Mouse (Mus musculus) hindbrain, embryonic 16.5 days (tissue): ENCODE measurements around the gene Vil1. TPM values are rescaled to one million over a fixed set of nuclear protein-coding genes. Genes with fewer than 3 reads are reported as not detected.
A peak's percentile ranks its signal among the peaks of the same experiment; 100 is the strongest.

Experiments used
- ATAC-seq: fragments of 200-750 bp; cut with Nextera tagmentation; 2 replicates; pipeline ENCODE4 v1.8.0; 2017; ENCODE audit warnings: moderate TSS enrichment, moderate library complexity
- H3K27ac ChIP-seq: fragments of 300-500 bp; sonication (generic); 2 replicates; pipeline ENCODE4 v1.5.1; 2014; ENCODE audit warnings: low read depth, mild to moderate bottlenecking, control low read depth, low read length, moderate library complexity
- H3K27me3 ChIP-seq: fragments of 300-500 bp; sonication (generic); replicated peaks from 2 replicates; pipeline ENCODE4 v1.6.1; 2014; ENCODE audit warnings: low read length; ENCODE audit not compliant: control insufficient read depth, insufficient read depth
- H3K36me3 ChIP-seq: fragments of 300-500 bp; sonication (generic); 2 replicates; pipeline ENCODE4 v1.6.1; 2014; ENCODE audit warnings: mild to moderate bottlenecking, low read length, moderate library complexity, mixed read lengths; ENCODE audit not compliant: control insufficient read depth, insufficient read depth
- H3K4me1 ChIP-seq: fragments of 300-500 bp; sonication (generic); 2 replicates; pipeline ENCODE4 v1.6.1; 2014; ENCODE audit warnings: low read depth, low read length; ENCODE audit not compliant: control insufficient read depth, insufficient read depth
- H3K4me2 ChIP-seq: fragments of 300-500 bp; sonication (generic); 2 replicates; pipeline ENCODE4 v1.6.1; 2014; ENCODE audit warnings: mild to moderate bottlenecking, low read length, control low read depth, moderate library complexity
- H3K4me3 ChIP-seq: fragments of 300-500 bp; sonication (generic); 2 replicates; pipeline ENCODE4 v1.5.1; 2014; ENCODE audit warnings: mild to moderate bottlenecking, low read length, control low read depth, moderate library complexity
- H3K9ac ChIP-seq: fragments of 300-500 bp; sonication (generic); 2 replicates; pipeline ENCODE4 v1.6.1; 2014; ENCODE audit warnings: low read depth, mild to moderate bottlenecking, control low read depth, low read length, moderate library complexity
- H3K9me3 ChIP-seq: fragments of 300-500 bp; sonication (generic); 2 replicates; pipeline ENCODE4 v1.6.1; 2014; ENCODE audit warnings: mild to moderate bottlenecking, low read length, moderate library complexity; ENCODE audit not compliant: control insufficient read depth
- WGBS: fragments of 180-500 bp; shearing (Covaris S2); extraction: QIAGEN DNeasy Blood & Tissue Kit; methylation state at CpG from one replicate; pipeline ENCODE4 v1.1.7; 2014; 5-methylcytosine and 5-hydroxymethylcytosine counted together
- polyA plus RNA-seq: library from polyadenylated mRNA; unstranded; fragments of >200 nt; fragmentation: Nextera tagmentation; extraction: Ambion mirVana; gene quantifications from 2 replicates; pipeline ENCODE4 v1.2.1, GENCODE M21; 2015

Gene Vil1
- polyA plus RNA-seq: 0.19 and 0.22 TPM in 2 replicates

DNA sequence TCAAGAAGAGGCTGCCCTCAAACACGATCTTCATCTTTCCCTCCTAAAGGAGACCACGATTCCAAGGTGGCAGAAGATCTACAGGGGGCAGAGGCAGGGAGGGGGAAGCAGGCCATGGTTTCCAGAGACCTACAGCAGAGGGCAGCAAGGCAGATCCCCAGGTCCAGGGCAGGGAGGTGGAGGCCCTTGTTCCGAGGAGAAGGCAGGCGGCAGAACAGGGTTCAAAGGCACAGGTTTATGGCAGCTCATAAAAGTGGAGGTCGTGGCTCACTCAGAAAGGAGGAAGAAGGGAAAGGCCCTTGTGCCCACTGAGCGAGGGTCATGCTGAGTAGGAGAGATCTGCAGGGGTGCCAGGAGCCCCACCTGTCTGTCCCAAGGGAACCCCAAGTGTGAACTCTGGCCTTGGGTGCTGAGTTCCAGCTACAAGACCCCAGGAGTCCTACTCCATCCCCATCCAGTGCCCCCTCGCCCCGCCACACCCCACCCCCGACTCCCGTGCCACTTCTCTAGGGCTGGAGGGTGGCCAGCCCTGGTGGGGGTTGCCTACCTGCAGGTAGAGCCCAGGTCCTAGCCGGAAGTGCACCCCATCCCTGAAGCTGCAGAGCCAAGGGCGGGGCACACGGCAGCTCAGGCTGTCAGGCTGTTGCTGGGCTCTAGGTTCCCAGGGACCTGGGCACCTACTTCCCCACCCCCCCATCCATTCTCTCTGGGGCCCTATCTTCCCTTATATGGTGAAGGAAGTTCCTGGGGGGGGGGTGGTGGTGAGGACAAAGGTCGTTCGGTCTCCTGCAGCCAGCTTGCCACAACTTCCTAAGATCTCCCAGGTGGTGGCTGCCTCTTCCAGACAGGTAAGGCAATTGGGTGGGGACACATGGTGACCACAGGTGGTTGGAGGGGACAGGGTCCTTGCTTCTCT, at the start of gene Vil1:
TSS of gene Vil1 (plus strand) at position 788 of the 916 bp plus-strand sequence.
- no peak within 1 kb of the TSS for H3K9ac ChIP-seq
- no peaks in the 10 kb centered on the region for H3K4me1 ChIP-seq
- ATAC-seq: no peak
- no peaks in the 10 kb centered on the region for H3K9me3 ChIP-seq
- H3K27ac ChIP-seq: no peak within 1 kb of the TSS
- H3K36me3 ChIP-seq: no peaks in the 10 kb centered on the region
- WGBS: 71% methylated on average over 15 of the region's 15 CpGs
- no peaks in the 10 kb centered on the region for H3K27me3 ChIP-seq
- no peak within 1 kb of the TSS for H3K4me3 ChIP-seq
- H3K4me2 ChIP-seq: no peak within 1 kb of the TSS

DNA sequence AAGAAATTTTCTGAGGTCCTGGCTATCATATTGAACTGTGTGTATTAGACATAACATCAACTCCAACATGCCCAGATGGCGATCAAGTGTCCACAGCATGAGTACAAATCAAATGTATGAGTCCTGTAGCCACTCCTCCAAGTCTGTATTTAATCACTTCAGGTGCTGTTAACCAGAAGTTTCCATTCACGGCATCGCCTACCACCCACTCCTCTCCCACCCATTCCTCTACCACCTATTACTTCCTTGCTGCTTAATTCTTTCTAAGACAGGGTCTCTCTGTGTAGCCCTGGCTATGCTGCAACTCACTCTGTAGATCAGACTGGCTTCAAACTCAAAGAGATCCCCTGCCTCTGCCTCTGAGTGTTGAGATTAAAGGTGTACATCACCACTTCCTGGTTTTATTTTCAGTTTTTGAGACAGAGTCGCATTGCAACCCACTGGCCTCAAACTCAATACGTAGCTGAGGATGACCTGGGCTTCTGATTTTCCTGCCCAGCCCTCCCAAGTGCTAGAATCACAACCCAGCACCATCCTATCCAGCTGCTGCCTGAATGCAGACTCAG, 49.1 kb upstream of the Vil1 start:
- no peak for ATAC-seq
- Histone ChIP-seq H3K27ac (no peak overlapping the region), H3K4me3 (no peak overlapping the region), H3K9me3 (no peaks in the 10 kb centered on the region), H3K4me2 (no peak overlapping the region), H3K4me1 (no peaks in the 10 kb centered on the region), H3K36me3 (no peaks in the 10 kb centered on the region), H3K9ac (no peak overlapping the region), H3K27me3 (no peaks in the 10 kb centered on the region)
- WGBS: 91% methylated on average over 5 of the region's 5 CpGs

DNA sequence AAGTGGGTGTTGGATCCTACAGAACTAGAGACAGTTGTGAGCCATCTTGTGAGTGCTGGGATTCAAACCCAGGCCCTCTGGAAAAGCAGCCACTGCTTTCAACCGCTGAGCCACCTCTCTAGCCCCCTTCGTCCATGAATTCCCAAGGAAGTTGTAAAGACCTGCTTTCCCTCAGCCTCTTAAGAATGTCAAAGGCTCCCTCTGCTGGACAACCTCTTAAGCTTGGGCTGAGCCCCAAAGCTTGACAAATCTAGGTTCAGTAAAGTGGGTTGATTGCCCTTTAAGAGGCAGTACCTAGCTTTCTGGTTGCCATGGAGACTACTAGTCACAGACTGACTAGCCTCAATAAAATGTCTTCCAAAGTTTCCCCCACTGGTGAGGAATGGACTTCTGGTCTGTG, 47.4 kb upstream of the Vil1 start, which contains the start of gene Catip:
TSS of gene Catip (plus strand) at position 297 of the 400 bp plus-strand sequence.
- no peaks in the 10 kb centered on the region for H3K4me1 ChIP-seq
- 0 out of 2 replicates have a peak within 1 kb of the TSS, but pooled peaks have one; percentile 4 for H3K4me2 ChIP-seq
- no peak within 1 kb of the TSS for H3K4me3 ChIP-seq
- no peak within 1 kb of the TSS for H3K27ac ChIP-seq
- peak; percentile 80 for ATAC-seq
- 0% methylated on average over 2 of the region's 2 CpGs for WGBS
- no peaks in the 10 kb centered on the region for H3K36me3 ChIP-seq
- H3K27me3 ChIP-seq: no peaks in the 10 kb centered on the region
- no peaks in the 10 kb centered on the region for H3K9me3 ChIP-seq
- H3K9ac ChIP-seq: no peak within 1 kb of the TSS

DNA sequence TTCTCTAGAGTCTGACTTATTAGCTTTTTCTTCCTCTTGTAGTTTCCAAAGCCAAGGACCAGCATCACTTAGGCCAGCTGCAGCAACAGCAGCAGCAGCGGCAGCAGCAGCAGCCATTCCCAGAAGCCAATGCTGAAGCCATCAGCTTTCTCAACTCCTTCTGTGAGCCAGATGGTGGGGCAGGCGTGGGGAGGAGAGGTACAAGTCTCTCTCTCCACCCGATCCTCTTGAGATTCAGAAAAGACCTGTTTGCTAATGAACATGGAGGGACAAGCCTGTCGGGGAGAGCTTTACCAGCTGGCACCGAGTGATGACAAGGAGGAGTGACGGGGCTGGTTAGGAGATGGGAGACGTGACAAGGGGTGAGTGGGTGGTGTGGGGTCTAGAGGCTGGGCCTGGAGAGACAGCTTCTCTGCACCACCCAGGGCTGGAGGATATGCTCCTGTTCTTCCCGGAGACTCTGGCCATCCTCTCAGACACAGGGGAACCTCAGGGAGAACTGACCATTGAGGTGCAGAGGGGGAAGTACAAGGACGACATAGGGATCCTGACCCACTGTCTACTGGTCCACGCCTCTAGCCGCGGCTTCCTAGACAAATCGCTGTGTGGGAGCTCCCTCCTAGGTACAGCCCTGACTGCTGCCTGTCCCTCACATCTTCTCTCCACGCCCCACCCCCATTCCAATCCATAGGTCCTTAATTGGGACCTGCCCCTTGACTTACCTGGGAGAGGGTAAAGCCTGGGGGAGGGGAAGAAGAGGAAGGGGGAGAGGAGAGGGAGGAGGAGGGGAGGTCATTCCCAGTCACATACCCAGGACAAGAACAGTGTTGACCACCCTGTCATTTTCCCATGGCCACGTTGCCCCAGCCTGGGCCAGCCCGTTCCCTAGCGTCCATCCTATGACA, 46.6 kb upstream of the Vil1 start:
- Histone ChIP-seq H3K4me2 (0 out of 2 replicates have a peak overlapping the region, but pooled peaks have one; percentile 4), H3K27me3 (no peaks in the 10 kb centered on the region), H3K36me3 (no peaks in the 10 kb centered on the region), H3K27ac (no peak overlapping the region), H3K4me3 (no peak overlapping the region), H3K4me1 (no peaks in the 10 kb centered on the region), H3K9me3 (no peaks in the 10 kb centered on the region), H3K9ac (no peak overlapping the region)
- ATAC-seq: peak; percentile 40; the same call in 1 of the 2 replicates
- WGBS: 66% methylated on average over 17 of the region's 17 CpGs

DNA sequence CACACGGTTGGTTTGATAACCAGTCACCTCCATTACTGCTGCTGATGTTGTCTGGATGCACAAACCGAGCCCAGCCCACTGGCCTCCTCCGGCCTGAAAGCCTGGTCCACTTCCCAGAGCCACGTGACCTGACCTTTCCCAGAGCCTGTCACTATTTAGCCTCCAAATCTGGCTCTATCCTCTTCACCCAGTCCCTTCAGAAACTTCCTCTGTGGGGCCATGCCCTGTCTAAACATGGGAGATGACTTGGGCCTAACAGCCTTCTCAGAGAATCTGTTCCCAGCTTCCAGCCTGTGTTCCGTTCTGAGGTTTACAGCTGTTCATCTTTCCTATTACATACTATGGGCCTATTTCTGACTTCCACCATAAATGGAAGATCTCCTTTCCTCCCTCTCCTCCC, 45.7 kb upstream of the Vil1 start:
- H3K9me3 ChIP-seq: no peaks in the 10 kb centered on the region
- no peaks in the 10 kb centered on the region for H3K27me3 ChIP-seq
- H3K4me2 ChIP-seq: no peak overlapping the region
- H3K9ac ChIP-seq: no peak overlapping the region
- no peak overlapping the region for H3K27ac ChIP-seq
- peaks cover 5% of the 10 kb centered on the region; the same call in 1 of the 2 replicates for H3K4me1 ChIP-seq
- WGBS: 83% methylated on average over 5 of the region's 5 CpGs
- no peak for ATAC-seq
- no peaks in the 10 kb centered on the region for H3K36me3 ChIP-seq
- H3K4me3 ChIP-seq: no peak overlapping the region

DNA sequence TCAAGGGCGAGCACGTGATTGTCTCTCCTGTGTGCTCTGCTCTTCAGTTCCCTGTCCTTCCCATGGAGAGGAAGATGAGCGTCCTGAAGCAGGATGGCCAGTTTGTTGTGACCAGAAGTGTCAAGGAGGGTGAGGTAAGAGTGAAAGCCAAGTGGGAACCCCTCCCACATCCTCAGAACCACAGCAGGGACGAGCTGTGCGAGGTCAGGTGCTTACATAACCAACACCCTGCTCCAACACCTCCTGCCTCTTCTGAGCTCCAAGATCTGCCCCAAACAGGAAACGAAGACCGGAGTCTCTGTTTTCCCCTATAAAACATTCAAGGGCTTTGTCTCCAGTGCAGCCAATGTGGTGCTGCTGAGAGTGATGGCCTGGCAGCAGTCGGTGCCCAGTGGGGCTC, 44.9 kb upstream of the Vil1 start:
- no peak overlapping the region for H3K27ac ChIP-seq
- peaks cover 5% of the 10 kb centered on the region; the same call in 1 of the 2 replicates for H3K4me1 ChIP-seq
- H3K9me3 ChIP-seq: no peaks in the 10 kb centered on the region
- H3K4me2 ChIP-seq: no peak overlapping the region
- ATAC-seq: no peak
- H3K27me3 ChIP-seq: no peaks in the 10 kb centered on the region
- no peak overlapping the region for H3K4me3 ChIP-seq
- H3K9ac ChIP-seq: no peak overlapping the region
- WGBS: 83% methylated on average over 8 of the region's 8 CpGs
- H3K36me3 ChIP-seq: no peaks in the 10 kb centered on the region

DNA sequence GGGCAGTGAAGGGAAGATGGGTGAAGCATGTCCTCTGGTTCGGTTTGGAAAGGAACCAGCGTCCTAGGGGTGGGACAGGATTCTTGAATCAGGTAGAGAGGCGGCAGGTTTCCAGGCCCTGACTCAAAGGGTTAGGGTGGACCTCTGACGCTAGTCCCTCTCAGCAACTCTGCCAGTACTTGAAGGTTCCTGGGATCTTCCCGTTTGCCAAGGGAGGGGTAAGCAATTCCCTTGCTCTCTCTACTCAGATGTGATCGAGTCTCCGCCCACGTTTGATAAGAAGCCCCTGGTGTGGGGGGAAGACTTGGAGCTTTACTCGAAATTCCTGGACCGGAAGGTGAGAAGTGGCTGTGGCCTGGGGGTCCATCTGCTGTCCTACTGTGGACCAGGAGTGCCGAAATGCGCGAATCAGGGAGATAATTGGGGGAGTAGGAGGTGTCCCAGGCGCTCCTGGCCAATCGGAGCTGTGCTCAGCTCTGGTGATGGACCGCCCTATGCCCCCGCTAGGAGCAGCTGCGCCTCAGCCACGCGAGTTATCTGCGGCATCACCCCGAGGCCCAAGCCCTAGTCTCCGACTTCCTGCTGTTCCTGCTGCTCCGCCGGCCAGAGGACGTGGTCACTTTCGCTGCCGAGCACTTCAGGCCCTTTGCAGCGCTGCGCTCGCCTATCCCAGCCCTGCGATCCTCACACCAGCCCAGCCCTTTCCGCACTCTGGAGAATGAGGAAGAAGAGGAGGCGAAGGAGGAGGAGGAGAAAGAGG, 41.1 kb upstream of the Vil1 start:
- no peaks in the 10 kb centered on the region for H3K36me3 ChIP-seq
- H3K9me3 ChIP-seq: no peaks in the 10 kb centered on the region
- H3K9ac ChIP-seq: peak overlapping the region; percentile 59
- H3K4me2 ChIP-seq: peak overlapping the region; percentile 79
- no peak overlapping the region for H3K27ac ChIP-seq
- H3K4me1 ChIP-seq: peaks cover 5% of the 10 kb centered on the region; the same call in 1 of the 2 replicates
- WGBS: 19% methylated on average over 34 of the region's 34 CpGs
- H3K27me3 ChIP-seq: no peaks in the 10 kb centered on the region
- peak overlapping the region; percentile 37 for H3K4me3 ChIP-seq
- peak; percentile 90 for ATAC-seq

DNA sequence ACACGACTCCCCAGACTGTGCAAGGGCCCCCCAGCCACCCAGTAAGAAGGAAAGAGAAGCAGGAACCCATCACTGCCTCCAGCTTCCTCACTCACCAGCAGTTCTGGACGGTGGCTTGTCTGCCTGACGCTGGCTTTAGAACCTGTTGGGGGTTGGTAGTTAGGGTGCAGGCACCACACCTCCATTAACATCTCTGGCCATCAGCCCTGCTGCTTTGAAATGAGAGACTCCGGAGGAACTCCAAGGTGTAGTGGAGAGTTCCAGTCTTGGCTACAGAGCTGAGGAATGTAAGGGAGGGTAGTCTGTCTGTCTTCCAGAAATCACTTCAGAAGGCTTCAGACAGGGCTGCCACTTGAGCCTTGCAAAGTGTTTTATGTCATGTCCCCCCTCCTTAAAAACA, 39.1 kb upstream of the Vil1 start:
- no peak for ATAC-seq
- H3K9me3 ChIP-seq: no peaks in the 10 kb centered on the region
- no peaks in the 10 kb centered on the region for H3K27me3 ChIP-seq
- 63% methylated on average over 4 of the region's 4 CpGs for WGBS
- H3K27ac ChIP-seq: no peak overlapping the region
- H3K4me1 ChIP-seq: peaks cover 5% of the 10 kb centered on the region; the same call in 1 of the 2 replicates
- no peak overlapping the region for H3K4me2 ChIP-seq
- H3K9ac ChIP-seq: no peak overlapping the region; the same call in 1 of the 2 replicates
- no peak overlapping the region for H3K4me3 ChIP-seq
- no peaks in the 10 kb centered on the region for H3K36me3 ChIP-seq
